8 mouse cellular contexts compared by ENCODE assay signal in genomic region chr9:120345651-120346151, GRCm38 (mm10). TPM values are rescaled to one million over a fixed set of nuclear protein-coding genes. Genes with fewer than 3 reads are reported as not detected.
A peak's percentile ranks its signal among the peaks of the same experiment; 100 is the strongest.
DNase-seq lines count a peak whose midpoint lies in the region; ATAC-seq and TF ChIP-seq lines count a peak whose summit lies in the region.

No protein-coding gene starts in this region.

- H3K27ac ChIP-seq in heart, postnatal 0 days (ENCODE audit: low read depth) = no peak overlapping the region
- H3K27ac ChIP-seq in neural tube, embryonic 13.5 days (replicated peaks) = peak overlapping the region; percentile 85

- no peaks in the 10 kb centered on the region for H3K36me3 ChIP-seq in heart, postnatal 0 days (replicated peaks; ENCODE audit: control insufficient read depth, insufficient read depth, low read length)
- no peaks in the 10 kb centered on the region for H3K36me3 ChIP-seq in neural tube, embryonic 13.5 days

- peak; percentile 14 for DNase-seq in cerebellum, adult 9-10 months
- no peak for DNase-seq in cerebellum, postnatal 4 days (ENCODE audit: low spot score in 2 of 2)
- DNase-seq in embryo, embryonic 10.5 days (ENCODE audit: low spot score) = peak; percentile 43
- peak; percentile 48 for DNase-seq in heart, postnatal 0 days (ENCODE audit: low spot score)
- DNase-seq in kidney, postnatal 36 days = peak; percentile 39 to 55
- DNase-seq in left cerebral cortex, adult 11 months (ENCODE audit: low spot score) = no peak
- DNase-seq in left cerebral cortex, postnatal 25 days (ENCODE audit: low spot score in 2 of 2) = no peak

- no peak for TF ChIP-seq EP300 in heart, postnatal 0 days (IDR thresholded peaks at IDR 0.05; ENCODE audit: low read depth)

- intact Hi-C loops in left cerebral cortex, postnatal 25 days (cut with DNase I) = no loop called here

- 0 out of 2 replicates have a peak, but pooled peaks have one; percentile 17 for ATAC-seq in heart, postnatal 0 days (ENCODE audit: insufficient read depth, low read depth)
- ATAC-seq in neural tube, embryonic 13.5 days (ENCODE audit: low read depth) = peak; percentile 64

- H3K9me3 ChIP-seq in heart, postnatal 0 days (replicated peaks; ENCODE audit: control insufficient read depth, low read length) = no peaks in the 10 kb centered on the region
- H3K9me3 ChIP-seq in neural tube, embryonic 13.5 days = no peaks in the 10 kb centered on the region

- no peaks in the 10 kb centered on the region for H3K27me3 ChIP-seq in heart, postnatal 0 days (ENCODE audit: control insufficient read depth, insufficient read depth, low read length)
- no peaks in the 10 kb centered on the region for H3K27me3 ChIP-seq in neural tube, embryonic 13.5 days

- H3K9ac ChIP-seq in heart, postnatal 0 days (replicated peaks; ENCODE audit: low read depth, low read length) = no peak overlapping the region
- 0 out of 2 replicates have a peak overlapping the region, but pooled peaks have one; percentile 1 for H3K9ac ChIP-seq in neural tube, embryonic 13.5 days

- H3K4me1 ChIP-seq in heart, postnatal 0 days (ENCODE audit: control insufficient read depth, insufficient read depth) = no peaks in the 10 kb centered on the region
- peaks cover 47% of the 10 kb centered on the region for H3K4me1 ChIP-seq in neural tube, embryonic 13.5 days (replicated peaks)

- no peak overlapping the region for H3K4me3 ChIP-seq in heart, postnatal 0 days (ENCODE audit: low read depth, low read length)
- H3K4me3 ChIP-seq in neural tube, embryonic 13.5 days = no peak overlapping the region

- no peak for TF ChIP-seq CTCF in heart, postnatal 0 days (IDR thresholded peaks at IDR 0.05; ENCODE audit: low read depth)

- no peak overlapping the region for H3K4me2 ChIP-seq in heart, postnatal 0 days (ENCODE audit: low read depth, low read length)
- H3K4me2 ChIP-seq in neural tube, embryonic 13.5 days = no peak overlapping the region

- WGBS in heart, postnatal 0 days = 27% methylated on average over 5 of the region's 5 CpGs
- 28% methylated on average over 5 of the region's 5 CpGs for WGBS in neural tube, embryonic 13.5 days

RNA-seq across cellular contexts. Expression of gene Myrip, which starts 44.4 kb away (rescaled TPM):
- total RNA-seq in heart, postnatal 0 days (2014; rRNA removed; ENCODE audit: low replicate concordance) = 2.0 and 2.6 TPM in 2 replicates
- polyA plus RNA-seq in heart, postnatal 0 days (2015; fragmentation: Nextera tagmentation; extraction: Ambion mirVana) = 0.30 and 0.34 TPM in 2 replicates
- polyA plus RNA-seq in neural tube, embryonic 13.5 days (2015; fragmentation: Nextera tagmentation; extraction: Ambion mirVana) = 3.6 and 4.5 TPM in 2 replicates
- 10 to 100 TPM; 85.6 to 92.2 TPM for total RNA-seq in left cerebral cortex, postnatal 25 days (2021)

Comparison
In these comparisons a context has a peak if more than half of its experiments do, and no peak if none do; other contexts are left out.
1. DNase-seq: peak in cerebellum, adult 9-10 months (single experiment), embryo, embryonic 10.5 days (single experiment), heart, postnatal 0 days (single experiment) and kidney, postnatal 36 days (2 of 2); none in cerebellum, postnatal 4 days (0 of 2), left cerebral cortex, adult 11 months (single experiment) and left cerebral cortex, postnatal 25 days (0 of 2).
2. RNA of gene Myrip, which starts 44.4 kb away (total RNA-seq): 85.6 to 92.2 TPM in left cerebral cortex, postnatal 25 days; 2.0 to 2.6 TPM in heart, postnatal 0 days; every median in the first group is over 10 times any median in the second.